13 mouse cellular contexts compared by ENCODE assay signal in the genomic region with DNA sequence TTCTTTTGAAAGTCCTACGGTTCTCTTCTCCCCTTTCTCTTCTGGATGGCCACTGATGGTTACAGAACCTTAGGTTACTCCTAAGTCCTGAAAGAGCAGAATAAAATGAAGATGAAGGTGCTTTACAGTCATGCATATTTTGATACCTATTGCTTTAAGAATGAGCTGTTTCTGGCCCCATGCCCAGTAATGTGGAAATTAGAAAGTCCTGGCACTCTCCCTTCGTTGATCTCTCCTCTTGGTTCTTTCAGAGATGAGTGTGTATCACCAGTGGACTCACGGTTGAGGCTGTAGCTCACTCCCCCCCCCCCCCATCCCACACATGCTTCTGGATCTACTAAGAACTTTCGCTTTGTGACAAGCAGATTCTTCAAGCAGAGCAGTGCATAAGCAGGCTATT.
DNase-seq lines count a peak whose midpoint lies in the region; ATAC-seq lines count a peak whose summit lies in the region.
"Had no signal": no experiment of that assay in that cellular context is flagged by ENCODE, and none has a peak within 500 bp of the region (broad histone marks: within the 10 kb centered on the region; RNA-seq: fewer than 3 reads in every experiment).

No protein-coding gene starts in this region.

- DNase-seq in adrenal gland, adult 8-10 months = peak; percentile 4
- no peak for DNase-seq in adrenal gland, adult 18-20 months (ENCODE audit: low spot score in 2 of 2)
- DNase-seq in heart, postnatal 4 days = peak; percentile 33
- DNase-seq in midbrain, embryonic 11.5 days (ENCODE audit: low spot score, missing footprints) = peak; percentile 23
- no peak for DNase-seq in T-cell, adult 2 months (ENCODE audit: low spot score)
- no peak for DNase-seq in retina, embryonic 14.5 days (ENCODE audit: low spot score)
- DNase-seq: forebrain, postnatal 0 days; thymus, postnatal 25 days had no signal

- H3K36me3 ChIP-seq in heart, embryonic 12.5 days = no peaks in the 10 kb centered on the region
- H3K36me3 ChIP-seq in midbrain, embryonic 11.5 days (ENCODE audit: control insufficient read depth, insufficient read depth, low read length) = no peaks in the 10 kb centered on the region
- H3K36me3 ChIP-seq in midbrain, embryonic 13.5 days = no peaks in the 10 kb centered on the region
- H3K36me3 ChIP-seq: liver, embryonic 12.5 days; neural tube, embryonic 15.5 days had no signal

- no peak overlapping the region for H3K4me3 ChIP-seq in heart, embryonic 12.5 days
- H3K4me3 ChIP-seq in midbrain, embryonic 11.5 days (ENCODE audit: low read depth, low read length) = no peak overlapping the region
- no peak overlapping the region for H3K4me3 ChIP-seq in midbrain, embryonic 13.5 days (replicated peaks)
- H3K4me3 ChIP-seq: liver, embryonic 12.5 days; myocyte; neural tube, embryonic 15.5 days had no signal

- no peak overlapping the region for H3K27ac ChIP-seq in heart, embryonic 12.5 days (ENCODE audit: poor library complexity, severe bottlenecking)
- no peak overlapping the region for H3K27ac ChIP-seq in midbrain, embryonic 11.5 days (ENCODE audit: low read depth, low read length)
- H3K27ac ChIP-seq in midbrain, embryonic 13.5 days = no peak overlapping the region
- H3K27ac ChIP-seq: liver, embryonic 12.5 days; neural tube, embryonic 15.5 days had no signal

- peaks cover 3% of the 10 kb centered on the region; the same call in 1 of the 2 replicates for H3K4me1 ChIP-seq in heart, embryonic 12.5 days (replicated peaks)
- H3K4me1 ChIP-seq in midbrain, embryonic 11.5 days (ENCODE audit: control insufficient read depth, insufficient read depth, low read length) = peaks cover 2% of the 10 kb centered on the region; the same call in 1 of the 2 replicates
- H3K4me1 ChIP-seq in midbrain, embryonic 13.5 days (replicated peaks) = peaks cover 16% of the 10 kb centered on the region
- H3K4me1 ChIP-seq: liver, embryonic 12.5 days; neural tube, embryonic 15.5 days had no signal

- H3K9ac ChIP-seq in heart, embryonic 12.5 days = no peak overlapping the region
- H3K9ac ChIP-seq in midbrain, embryonic 11.5 days (ENCODE audit: low read length) = no peak overlapping the region
- no peak overlapping the region for H3K9ac ChIP-seq in midbrain, embryonic 13.5 days (replicated peaks)
- H3K9ac ChIP-seq: forebrain, postnatal 0 days; liver, embryonic 12.5 days; neural tube, embryonic 15.5 days had no signal

- no peak overlapping the region for H3K4me2 ChIP-seq in heart, embryonic 12.5 days
- H3K4me2 ChIP-seq in midbrain, embryonic 11.5 days = no peak overlapping the region
- H3K4me2 ChIP-seq in midbrain, embryonic 13.5 days (replicated peaks) = no peak overlapping the region
- H3K4me2 ChIP-seq: liver, embryonic 12.5 days; neural tube, embryonic 15.5 days had no signal

- no peaks in the 10 kb centered on the region for H3K27me3 ChIP-seq in heart, embryonic 12.5 days (replicated peaks)
- H3K27me3 ChIP-seq in midbrain, embryonic 11.5 days (ENCODE audit: control insufficient read depth, insufficient read depth, low read length) = no peaks in the 10 kb centered on the region
- H3K27me3 ChIP-seq in midbrain, embryonic 13.5 days = no peaks in the 10 kb centered on the region
- H3K27me3 ChIP-seq: liver, embryonic 12.5 days; neural tube, embryonic 15.5 days had no signal

- ATAC-seq in heart, embryonic 12.5 days (ENCODE audit: insufficient number of reproducible peaks, low FRiP score) = no peak
- ATAC-seq in midbrain, embryonic 11.5 days (ENCODE audit: low FRiP score) = no peak
- ATAC-seq in midbrain, embryonic 13.5 days = no peak
- ATAC-seq: forebrain, postnatal 0 days; liver, embryonic 12.5 days had no signal

- no peaks in the 10 kb centered on the region for H3K9me3 ChIP-seq in heart, embryonic 12.5 days (replicated peaks)
- H3K9me3 ChIP-seq in midbrain, embryonic 11.5 days (ENCODE audit: control insufficient read depth, low read length) = no peaks in the 10 kb centered on the region
- H3K9me3 ChIP-seq in midbrain, embryonic 13.5 days = no peaks in the 10 kb centered on the region
- H3K9me3 ChIP-seq: liver, embryonic 12.5 days; neural tube, embryonic 15.5 days had no signal

- WGBS in heart, embryonic 12.5 days = 53% methylated on average over 4 of the region's 4 CpGs
- 85% methylated on average over 4 of the region's 4 CpGs for WGBS in midbrain, embryonic 11.5 days
- WGBS in midbrain, embryonic 13.5 days = 76% methylated on average over 4 of the region's 4 CpGs

Comparison
In these comparisons a context has a peak if more than half of its experiments do, and no peak if none do; other contexts are left out.
1. DNase-seq: peak in adrenal gland, adult 8-10 months (single experiment), heart, postnatal 4 days (single experiment) and midbrain, embryonic 11.5 days (single experiment); none in adrenal gland, adult 18-20 months (0 of 2), T-cell, adult 2 months (single experiment) and retina, embryonic 14.5 days (single experiment).